Mouse (Mus musculus): ENCODE data around the gene Pde1a. TPM values are rescaled to one million over a fixed set of nuclear protein-coding genes. Genes with fewer than 3 reads are reported as not detected.

The Pde1a gene
- polyA plus RNA-seq, 1 experiment = not detected

- no peak for TF ChIP-seq FLI1 (IDR thresholded peaks at IDR 0.05; ENCODE audit: low read length)
- no peak for TF ChIP-seq GATA1 (IDR thresholded peaks at IDR 0.05; ENCODE audit: borderline replicate concordance, low read length)
- Histone ChIP-seq H3K4me1 (peaks cover 11% of the 10 kb centered on the region), H3K36me3 (replicated peaks; ENCODE audit: low read length) (no peaks in the 10 kb centered on the region), H3K4me3 (replicated peaks) (no peak overlapping the region), H3K9me3 (peaks cover 4% of the 10 kb centered on the region; the same call in 1 of the 2 replicates), H3K27me3 (replicated peaks) (peaks cover 5% of the 10 kb centered on the region)
These were observed 2.6 kb downstream of the Pde1a start for GRCm38 (mm10) chr2:80126663-80127062.

GRCm38 (mm10) chr2:80086891-80087290 lies 42.4 kb downstream of the Pde1a start:
- Histone ChIP-seq H3K9me3 (no peaks in the 10 kb centered on the region), H3K4me3 (replicated peaks) (no peak overlapping the region), H3K36me3 (replicated peaks; ENCODE audit: low read length) (no peaks in the 10 kb centered on the region), H3K27me3 (replicated peaks) (peaks cover 2% of the 10 kb centered on the region), H3K4me1 (peaks cover 13% of the 10 kb centered on the region; the same call in 1 of the 2 replicates)
- TF ChIP-seq GATA1 (IDR thresholded peaks at IDR 0.05; ENCODE audit: borderline replicate concordance, low read length) = no peak

- Histone ChIP-seq H3K27me3 (replicated peaks) (peaks cover 5% of the 10 kb centered on the region), H3K36me3 (replicated peaks; ENCODE audit: low read length) (no peaks in the 10 kb centered on the region), H3K9me3 (0 out of 2 replicates have a peak, but pooled peaks cover 3% of the 10 kb centered on the region), H3K4me1 (no peaks in the 10 kb centered on the region), H3K4me3 (replicated peaks) (no peak overlapping the region)
- no peak for TF ChIP-seq GATA1 (IDR thresholded peaks at IDR 0.05; ENCODE audit: borderline replicate concordance, low read length)
- TF ChIP-seq FLI1 (IDR thresholded peaks at IDR 0.05; ENCODE audit: low read length) = no peak
These were observed 49.0 kb downstream of the Pde1a start for GRCm38 (mm10) chr2:80080090-80080821.

GRCm38 (mm10) chr2:80079618-80080017 lies 49.6 kb downstream of the Pde1a start:
- TF ChIP-seq GATA1 (IDR thresholded peaks at IDR 0.05; ENCODE audit: borderline replicate concordance, low read length) (no peak), FLI1 (IDR thresholded peaks at IDR 0.05; ENCODE audit: low read length) (no peak)

GRCm38 (mm10) chr2:80076323-80076722 lies 52.9 kb downstream of the Pde1a start:
- TF ChIP-seq FLI1 (IDR thresholded peaks at IDR 0.05; ENCODE audit: low read length) (no peak), GATA1 (IDR thresholded peaks at IDR 0.05; ENCODE audit: borderline replicate concordance, low read length) (no peak)
- no peak overlapping the region for H3K4me3 ChIP-seq (replicated peaks)
- H3K4me1 ChIP-seq = peaks cover 3% of the 10 kb centered on the region; the same call in 1 of the 2 replicates
- 0 out of 2 replicates have a peak, but pooled peaks cover 3% of the 10 kb centered on the region for H3K9me3 ChIP-seq
- H3K27me3 ChIP-seq (replicated peaks) = peaks cover 6% of the 10 kb centered on the region
- H3K36me3 ChIP-seq (replicated peaks; ENCODE audit: low read length) = no peaks in the 10 kb centered on the region

More at GRCm38 (mm10) chr2:80079618-80080017, 49.6 kb downstream of the Pde1a start:
- H3K27me3 ChIP-seq (replicated peaks) = peaks cover 8% of the 10 kb centered on the region
- no peak overlapping the region for H3K4me3 ChIP-seq (replicated peaks)
- no peaks in the 10 kb centered on the region for H3K36me3 ChIP-seq (replicated peaks; ENCODE audit: low read length)
- 0 out of 2 replicates have a peak, but pooled peaks cover 3% of the 10 kb centered on the region for H3K9me3 ChIP-seq
- 0 out of 2 replicates have a peak, but pooled peaks cover 3% of the 10 kb centered on the region for H3K4me1 ChIP-seq

- Histone ChIP-seq H3K9me3 (0 out of 2 replicates have a peak, but pooled peaks cover 3% of the 10 kb centered on the region), H3K36me3 (replicated peaks; ENCODE audit: low read length) (no peaks in the 10 kb centered on the region), H3K4me1 (peaks cover 17% of the 10 kb centered on the region), H3K27me3 (replicated peaks) (peaks cover 6% of the 10 kb centered on the region), H3K4me3 (replicated peaks) (no peak overlapping the region)
- TF ChIP-seq GATA1 (IDR thresholded peaks at IDR 0.05; ENCODE audit: borderline replicate concordance, low read length) (no peak), FLI1 (IDR thresholded peaks at IDR 0.05; ENCODE audit: low read length) (no peak)
These were observed 54.7 kb downstream of the Pde1a start for GRCm38 (mm10) chr2:80074531-80074930.

- peaks cover 20% of the 10 kb centered on the region for H3K4me1 ChIP-seq
- H3K36me3 ChIP-seq (replicated peaks; ENCODE audit: low read length) = no peaks in the 10 kb centered on the region
- peaks cover 6% of the 10 kb centered on the region for H3K27me3 ChIP-seq (replicated peaks)
- H3K9me3 ChIP-seq = 0 out of 2 replicates have a peak, but pooled peaks cover 3% of the 10 kb centered on the region
- no peak for TF ChIP-seq GATA1 (IDR thresholded peaks at IDR 0.05; ENCODE audit: borderline replicate concordance, low read length)
- TF ChIP-seq FLI1 (IDR thresholded peaks at IDR 0.05; ENCODE audit: low read length) = no peak
- no peak overlapping the region for H3K4me3 ChIP-seq (replicated peaks)
These were observed 55.2 kb downstream of the Pde1a start for GRCm38 (mm10) chr2:80074046-80074445.

GRCm38 (mm10) chr2:80073426-80073825 lies 55.8 kb downstream of the Pde1a start:
- Histone ChIP-seq H3K27me3 (replicated peaks) (peaks cover 6% of the 10 kb centered on the region), H3K4me1 (peaks cover 22% of the 10 kb centered on the region), H3K4me3 (replicated peaks) (no peak overlapping the region), H3K9me3 (0 out of 2 replicates have a peak, but pooled peaks cover 3% of the 10 kb centered on the region), H3K36me3 (replicated peaks; ENCODE audit: low read length) (no peaks in the 10 kb centered on the region)
- no peak for TF ChIP-seq GATA1 (IDR thresholded peaks at IDR 0.05; ENCODE audit: borderline replicate concordance, low read length)

GRCm38 (mm10) chr2:80069745-80070144 lies 59.5 kb downstream of the Pde1a start:
- H3K4me1 ChIP-seq = peaks cover 37% of the 10 kb centered on the region
- no peak for TF ChIP-seq FLI1 (IDR thresholded peaks at IDR 0.05; ENCODE audit: low read length)
- no peak for TF ChIP-seq GATA1 (IDR thresholded peaks at IDR 0.05; ENCODE audit: borderline replicate concordance, low read length)
- no peaks in the 10 kb centered on the region for H3K36me3 ChIP-seq (replicated peaks; ENCODE audit: low read length)
- H3K4me3 ChIP-seq (replicated peaks) = no peak overlapping the region
- H3K27me3 ChIP-seq (replicated peaks) = peaks cover under 1% of the 10 kb centered on the region
- H3K9me3 ChIP-seq = no peaks in the 10 kb centered on the region

GRCm38 (mm10) chr2:80066449-80066848 lies 62.8 kb downstream of the Pde1a start:
- no peak for TF ChIP-seq GATA1 (IDR thresholded peaks at IDR 0.05; ENCODE audit: borderline replicate concordance, low read length)
- no peak for TF ChIP-seq FLI1 (IDR thresholded peaks at IDR 0.05; ENCODE audit: low read length)
- Histone ChIP-seq H3K4me1 (peaks cover 49% of the 10 kb centered on the region), H3K9me3 (no peaks in the 10 kb centered on the region), H3K36me3 (replicated peaks; ENCODE audit: low read length) (no peaks in the 10 kb centered on the region), H3K4me3 (replicated peaks) (no peak overlapping the region), H3K27me3 (replicated peaks) (no peaks in the 10 kb centered on the region)
